Mouse (Mus musculus): ENCODE results near the gene Nos2.

GRCm38 (mm10) chr11:79003769-79004638, 83.4 kb downstream of the Nos2 start:
- TF ChIP-seq POLR2AphosphoS2 (IDR thresholded peaks at IDR 0.05; ENCODE audit: insufficient read length, low read depth) (no peak), POLR2A (IDR thresholded peaks at IDR 0.05; ENCODE audit: insufficient read length, low read depth) (no peak), MYOG (IDR thresholded peaks at IDR 0.05; ENCODE audit: control insufficient read depth in 1 of 3, insufficient read depth in 1 of 3, insufficient read length in 2 of 3, low read depth in 2 of 3) (no peak), USF1 (IDR thresholded peaks at IDR 0.05; ENCODE audit: low read depth) (no peak), TCF12 (IDR thresholded peaks at IDR 0.05; ENCODE audit: insufficient read depth, poor library complexity, severe bottlenecking) (no peak), REST (IDR thresholded peaks at IDR 0.05; ENCODE audit: insufficient read depth, insufficient read length) (no peak), CEBPB (IDR thresholded peaks at IDR 0.05; ENCODE audit: insufficient read depth, poor library complexity, severe bottlenecking) (no peak), MAX (IDR thresholded peaks at IDR 0.05; ENCODE audit: low read depth) (no peak), E2F4 (IDR thresholded peaks at IDR 0.05; ENCODE audit: insufficient read depth) (no peak), MYOD1 (IDR thresholded peaks at IDR 0.05; ENCODE audit: control insufficient read depth in 1 of 3, insufficient read length in 2 of 3, low read depth in 2 of 3) (no peak), SRF (IDR thresholded peaks at IDR 0.05; ENCODE audit: control insufficient read depth, insufficient read length, low read depth) (no peak), TCF3 (IDR thresholded peaks at IDR 0.05; ENCODE audit: insufficient read length, low read depth) (no peak)
